Comparison of ENCODE assay signal across 8 mouse cellular contexts in the genomic region with DNA sequence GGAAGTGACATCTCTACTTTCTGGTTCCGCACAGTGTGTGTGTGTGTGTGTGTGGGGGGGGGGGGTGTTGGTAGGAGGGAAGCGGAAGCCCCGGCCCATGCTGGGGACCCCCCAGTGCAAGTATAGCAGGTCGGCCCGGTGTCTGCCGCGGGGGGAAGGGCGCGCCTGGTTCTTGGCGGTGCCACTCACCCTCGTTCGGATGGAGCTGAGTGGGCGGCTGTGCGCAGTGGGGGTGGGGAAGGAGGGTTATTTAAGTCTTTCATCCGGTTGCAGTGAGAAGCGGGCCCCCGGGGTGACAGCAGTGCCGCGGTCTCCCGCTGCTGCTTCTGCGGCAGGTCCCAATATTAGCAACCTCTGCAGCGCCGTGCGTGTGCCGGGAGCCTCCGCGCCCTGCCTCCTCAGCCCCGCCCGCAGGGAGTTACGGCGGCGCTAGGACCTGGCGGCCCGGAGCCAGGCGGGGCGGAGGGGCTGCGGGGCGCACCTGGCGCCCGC. TPM values are rescaled to one million over a fixed set of nuclear protein-coding genes. Genes with fewer than 3 reads are reported as not detected.
DNase-seq lines count a peak whose midpoint lies in the region; ATAC-seq lines count a peak whose summit lies in the region.

No protein-coding gene starts in this region.

- peak; percentile 49 for ATAC-seq in heart, embryonic 14.5 days (ENCODE audit: insufficient number of reproducible peaks, insufficient read depth, low FRiP score, low read depth)
- peak; percentile 49; the same call in 1 of the 2 replicates for ATAC-seq in liver, embryonic 13.5 days (ENCODE audit: low read depth)
- ATAC-seq in activated CD4-positive, CD25-positive, alpha-beta regulatory T cell, adult 4 months: no peak

- peaks cover 25% of the 10 kb centered on the region for H3K27me3 ChIP-seq in heart, embryonic 14.5 days (ENCODE audit: control insufficient read depth, insufficient read depth, low read length)
- H3K27me3 ChIP-seq in liver, embryonic 13.5 days: peaks cover 81% of the 10 kb centered on the region

- H3K9me3 ChIP-seq in heart, embryonic 14.5 days (ENCODE audit: control insufficient read depth, low read length): no peaks in the 10 kb centered on the region
- no peaks in the 10 kb centered on the region for H3K9me3 ChIP-seq in liver, embryonic 13.5 days (replicated peaks)

- under 1% methylated on average over 40 of the region's 40 CpGs for WGBS in heart, embryonic 14.5 days
- whole genome bisulfite sequencing in liver, embryonic 13.5 days (ENCODE audit: insufficient replicate concordance): under 1% methylated on average over 39 of the region's 40 CpGs

- H3K36me3 ChIP-seq in heart, embryonic 14.5 days (ENCODE audit: control insufficient read depth, insufficient read depth, low read length): no peaks in the 10 kb centered on the region
- no peaks in the 10 kb centered on the region for H3K36me3 ChIP-seq in liver, embryonic 13.5 days

- peak overlapping the region; percentile 91 for H3K4me2 ChIP-seq in heart, embryonic 14.5 days (ENCODE audit: low read length)
- H3K4me2 ChIP-seq in liver, embryonic 13.5 days: peak overlapping the region; percentile 66

- peaks cover 2 to 25% of the 10 kb centered on the region in 2 experiments; a peak in 3 of 4 replicates for H3K4me1 ChIP-seq in heart, embryonic 14.5 days (ENCODE audit: control insufficient read depth in 2 of 2, insufficient read depth in 2 of 2, low read length in 2 of 2)
- H3K4me1 ChIP-seq in liver, embryonic 13.5 days (replicated peaks): peaks cover 31% of the 10 kb centered on the region

- H3K4me3 ChIP-seq in heart, embryonic 14.5 days (ENCODE audit: control insufficient read depth in 1 of 2, insufficient read depth in 1 of 2, low read depth in 1 of 2, low read length in 2 of 2): peak overlapping the region; percentile 65 to 72
- peak overlapping the region; percentile 55 for H3K4me3 ChIP-seq in liver, embryonic 13.5 days (replicated peaks)

- H3K9ac ChIP-seq in heart, embryonic 14.5 days (ENCODE audit: low read length): peak overlapping the region; percentile 87
- no peak overlapping the region for H3K9ac ChIP-seq in liver, embryonic 13.5 days

- peak overlapping the region; percentile 77 to 82 for H3K27ac ChIP-seq in heart, embryonic 14.5 days (replicated peaks in 1 of 2; ENCODE audit: control insufficient read depth in 1 of 2, insufficient read depth in 1 of 2, low read depth in 2 of 2, low read length in 2 of 2)
- H3K27ac ChIP-seq in liver, embryonic 13.5 days: no peak overlapping the region

- peak; percentile 44 for DNase-seq in urinary bladder, postnatal 25 days (ENCODE audit: low spot score)
- no peak for DNase-seq in urinary bladder, adult 2 months (ENCODE audit: low spot score)
- DNase-seq in embryo, embryonic 11 days: peak; percentile 87
- DNase-seq in kidney, postnatal 25 days: peak; percentile 63 to 83
- DNase-seq in liver, embryonic 13.5 days: no peak
- peak; percentile 59 for DNase-seq in retina, postnatal 7 days (ENCODE audit: low read depth, low spot score)

RNA-seq across cellular contexts. Expression of gene Fgf9, which starts 5.7 kb away (rescaled TPM):
- polyA plus RNA-seq in urinary bladder, adult 2 months (2012; rRNA removed): 6.2 and 8.7 TPM in 2 replicates
- 8.3 and 8.4 TPM in 2 replicates for polyA plus RNA-seq in heart, embryonic 14.5 days (2014; fragmentation: Nextera tagmentation; extraction: Ambion mirVana)
- 0.68 and 0.83 TPM in 2 replicates for polyA plus RNA-seq in liver, embryonic 13.5 days (2015; fragmentation: Nextera tagmentation; extraction: Ambion mirVana)
- polyA plus RNA-seq in activated CD4-positive, CD25-positive, alpha-beta regulatory T cell, adult 4 months (2017; shearing (Covaris generic)): under 1 TPM in 1 of 2 experiments, not detected in 1; 0.29 TPM

Comparison
In these comparisons a context has a peak if more than half of its experiments do, and no peak if none do; other contexts are left out.
1. DNase-seq: peak in urinary bladder, postnatal 25 days (single experiment), embryo, embryonic 11 days (single experiment), kidney, postnatal 25 days (2 of 2) and retina, postnatal 7 days (single experiment); none in urinary bladder, adult 2 months (single experiment) and liver, embryonic 13.5 days (single experiment).